Mouse (Mus musculus) spleen, embryonic (tissue): ENCODE data around the gene Spata45.
"Not testable (repeated sequence)": the region's sequence is repeated elsewhere in the genome, so short reads cannot be mapped to it uniquely, and the experiment has no call there.

Source experiments
- CTCF ChIA-PET: fragments of 350-600 bp; sonication (Branson Sonifier 250); formaldehyde crosslinking; loops from one replicate; lab custom pipeline; 2022; lab: Charles Lee

Gene Spata45

GRCm38 (mm10) chr1:191036554-191037334 is at the start of gene Spata45:
Spata45 (plus strand) TSS chr1:191036639.
- CTCF ChIA-PET: no interaction called here

GRCm38 (mm10) chr1:190989437-190990082 is 46.9 kb upstream of the Spata45 start:
- CTCF ChIA-PET: interaction anchor here (0.7 kb wide), 1 partner anchor 46 kb away, joined by 3 read pairs; no protein-coding TSS in a partner anchor

DNA sequence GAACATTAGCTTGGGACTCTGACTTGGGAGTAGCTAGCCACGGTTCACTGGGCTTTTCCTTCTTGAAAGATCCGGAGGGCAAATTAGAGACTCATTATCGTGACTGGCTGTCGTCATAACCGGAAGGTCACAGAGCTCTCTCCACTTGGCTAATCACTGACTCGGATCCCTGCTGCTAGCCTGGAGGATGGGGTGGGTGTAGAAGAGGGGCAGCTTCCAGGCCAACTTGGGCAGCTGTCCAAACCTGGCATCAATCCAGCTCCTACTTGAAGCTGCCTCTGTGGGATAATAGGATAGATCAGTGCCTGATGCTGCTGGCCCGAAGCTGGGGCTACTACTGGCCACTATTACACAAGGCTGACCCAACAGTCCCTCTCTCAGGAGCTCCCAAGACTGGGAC is 40.9 kb upstream of the Spata45 start:
- CTCF ChIA-PET: no interaction called here

GRCm38 (mm10) chr1:190996346-190996877 is 40.0 kb upstream of the Spata45 start:
- CTCF ChIA-PET: no interaction called here

- CTCF ChIA-PET: no interaction called here
Measured at GRCm38 (mm10) chr1:190998027-190998426, 38.4 kb upstream of the Spata45 start.

GRCm38 (mm10) chr1:191000686-191001085 is 35.8 kb upstream of the Spata45 start:
- CTCF ChIA-PET: no interaction called here

- CTCF ChIA-PET: interaction anchor here (0.7 kb wide), 1 partner anchor 310 kb away, joined by 3 read pairs; no protein-coding TSS in a partner anchor
Measured at GRCm38 (mm10) chr1:191002201-191002600, 34.2 kb upstream of the Spata45 start.

GRCm38 (mm10) chr1:191008707-191009106 is 27.7 kb upstream of the Spata45 start:
- CTCF ChIA-PET: interaction anchor here (1.1 kb wide), 1 partner anchor 15 kb away, joined by 3 read pairs; no protein-coding TSS in a partner anchor

GRCm38 (mm10) chr1:191014271-191014670 is 22.2 kb upstream of the Spata45 start:
- CTCF ChIA-PET: no interaction called here

DNA sequence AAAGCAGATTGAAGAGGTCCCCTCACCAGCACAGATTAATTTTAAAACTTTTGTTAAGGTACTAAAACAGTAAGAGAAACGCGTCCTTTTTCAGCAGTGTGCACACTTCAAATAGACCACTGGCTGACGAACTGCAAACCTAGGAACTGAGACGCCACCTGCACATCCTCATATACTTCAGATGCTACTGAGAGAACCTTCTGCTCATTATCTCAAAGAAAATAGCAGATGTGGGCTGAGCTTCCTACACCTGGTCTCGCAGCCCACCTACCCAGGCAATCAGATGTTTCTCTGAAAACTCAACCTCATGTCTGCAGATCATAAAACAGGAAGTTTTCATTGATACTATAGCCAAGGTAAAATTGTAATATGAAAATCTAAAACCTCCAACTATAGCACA is 16.6 kb upstream of the Spata45 start:
- CTCF ChIA-PET: interaction anchor here (0.9 kb wide), 1 partner anchor 18 kb away, joined by 3 read pairs; no protein-coding TSS in a partner anchor

- CTCF ChIA-PET: interaction anchor here (0.6 kb wide), 1 partner anchor 795 kb away, joined by 4 read pairs; no protein-coding TSS in a partner anchor
Measured at GRCm38 (mm10) chr1:191020217-191020924, 16.1 kb upstream of the Spata45 start.

DNA sequence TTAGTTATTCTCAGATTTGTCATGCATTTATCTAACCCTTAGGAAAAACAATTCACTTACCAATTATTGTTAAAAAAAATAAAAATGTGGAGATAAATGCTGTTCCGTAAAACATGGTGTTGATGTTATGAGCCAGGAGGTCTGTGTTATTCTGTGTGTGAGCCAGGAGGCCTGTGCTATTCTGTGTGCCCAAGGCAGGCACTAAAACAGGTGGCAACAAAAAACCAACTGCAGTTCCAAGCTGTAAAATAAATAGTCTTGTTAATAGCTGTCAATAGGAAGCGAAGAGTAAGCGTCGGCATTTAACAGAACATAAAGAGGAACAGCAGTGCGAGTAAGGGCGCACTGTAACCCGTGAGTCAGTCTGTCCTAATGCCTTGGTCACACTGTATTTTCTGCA is 15.4 kb upstream of the Spata45 start:
- CTCF ChIA-PET: no interaction called here

DNA sequence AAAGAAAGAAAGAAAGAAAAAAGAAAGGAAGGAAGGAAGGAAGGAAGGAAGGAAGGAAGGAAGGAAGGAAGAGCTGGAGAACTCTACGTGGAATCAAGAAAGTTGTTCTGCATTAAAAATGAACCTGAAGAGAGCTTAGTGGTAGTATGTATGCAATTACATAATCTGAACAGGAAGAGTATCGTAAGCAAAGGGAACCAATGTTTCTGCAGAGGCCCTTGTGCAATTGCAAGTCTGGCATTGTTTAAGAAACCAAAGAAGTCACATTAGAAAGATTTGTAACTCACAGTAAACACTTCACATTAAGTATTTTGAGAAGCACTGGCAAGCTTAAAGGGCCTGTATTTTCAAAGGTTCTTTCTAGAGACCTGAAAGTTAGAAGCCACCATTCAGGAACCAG is 13.3 kb upstream of the Spata45 start:
- CTCF ChIA-PET: interaction anchor here (0.7 kb wide), 1 partner anchor 14 kb away, joined by 3 read pairs; no protein-coding TSS in a partner anchor

DNA sequence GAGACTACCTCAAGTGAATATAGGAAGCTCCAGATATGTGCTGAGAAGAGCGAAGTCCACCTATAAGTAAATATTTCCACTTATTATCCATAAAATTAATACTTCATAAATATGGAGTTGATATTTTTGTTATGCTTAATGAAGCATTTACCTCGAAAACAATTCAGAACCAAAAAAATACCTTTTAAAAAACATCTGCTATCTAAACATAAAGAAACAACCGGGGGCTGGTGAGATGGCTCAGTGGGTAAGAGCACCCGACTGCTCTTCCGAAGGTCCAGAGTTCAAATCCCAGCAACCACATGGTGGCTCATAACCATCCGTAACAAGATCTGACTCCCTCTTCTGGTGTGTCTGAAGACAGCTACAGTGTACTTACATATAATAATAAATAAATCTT is 12.6 kb upstream of the Spata45 start:
- CTCF ChIA-PET: interaction anchor here (0.7 kb wide), 1 partner anchor 15 kb away, joined by 3 read pairs; no protein-coding TSS in a partner anchor

DNA sequence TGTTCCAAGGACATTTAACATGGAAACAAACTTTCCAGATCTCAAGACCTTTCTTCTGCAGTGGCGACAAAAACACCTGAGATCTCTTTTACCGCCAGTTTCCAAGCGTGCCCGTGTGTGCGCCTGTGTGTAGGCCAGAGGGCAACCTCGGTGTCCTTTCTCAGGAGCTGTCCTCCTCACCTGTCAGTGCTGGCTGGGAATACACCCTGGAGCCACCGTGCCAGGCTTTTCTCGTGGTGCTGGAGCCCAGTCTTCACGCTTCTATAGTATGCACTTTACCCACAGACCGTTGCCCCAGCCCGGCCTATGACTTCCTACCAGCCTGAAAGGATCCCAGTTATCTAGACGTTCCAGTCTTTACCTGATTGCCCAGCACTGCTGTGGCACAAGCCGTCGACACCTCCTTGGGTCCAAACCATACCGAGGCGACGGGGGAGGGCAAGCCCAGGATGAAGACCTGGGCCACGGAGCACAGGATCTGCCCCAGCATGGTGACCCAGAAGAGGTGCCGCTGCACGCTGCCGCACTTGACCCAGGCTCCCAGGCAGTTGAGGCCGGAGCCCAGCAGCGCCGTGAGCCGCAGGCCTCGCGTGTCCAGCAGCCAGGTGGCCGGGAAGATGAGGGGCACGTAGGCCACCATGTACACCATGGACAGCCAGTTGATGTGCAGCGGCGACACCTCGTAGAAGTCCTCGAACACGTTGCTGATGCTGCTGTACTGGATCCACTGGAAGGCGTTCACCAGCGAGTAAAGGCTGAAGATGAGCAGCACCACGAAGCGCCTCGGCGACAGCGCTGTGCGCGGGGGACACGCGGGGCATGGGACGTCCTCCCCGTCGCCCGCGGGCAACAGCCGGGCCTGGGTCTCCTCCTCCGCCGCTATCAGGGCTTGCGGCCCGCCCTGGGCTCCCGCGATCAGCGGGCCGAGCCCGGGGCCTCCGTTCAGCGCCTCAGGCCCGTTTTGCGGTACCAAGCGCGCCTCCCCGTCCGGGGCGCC is 11.1 kb upstream of the Spata45 start:
- CTCF ChIA-PET: no interaction called here

GRCm38 (mm10) chr1:191026021-191026713 is 10.3 kb upstream of the Spata45 start, which contains the start of gene Flvcr1:
Flvcr1 (minus strand) TSS chr1:191026158.
- CTCF ChIA-PET: interaction anchor here (0.6 kb wide), 1 partner anchor 196 kb away, joined by 3 read pairs; no protein-coding TSS in a partner anchor

- CTCF ChIA-PET: no interaction called here
Measured at GRCm38 (mm10) chr1:191030182-191030581, 6.3 kb upstream of the Spata45 start.

GRCm38 (mm10) chr1:191030922-191031425 is 5.5 kb upstream of the Spata45 start:
- CTCF ChIA-PET: not testable (repeated sequence)

GRCm38 (mm10) chr1:191035649-191036048 is 790 bp upstream of the Spata45 start:
- CTCF ChIA-PET: interaction anchor here (0.5 kb wide), 1 partner anchor 46 kb away, joined by 3 read pairs; no protein-coding TSS in a partner anchor
